Mouse (Mus musculus) testis, adult 2 months (tissue): Measurements from ENCODE around the gene Gm7970.
"Not testable (repeated sequence)": the region's sequence is repeated elsewhere in the genome, so short reads cannot be mapped to it uniquely, and the experiment has no call there.

ENCODE experiments used
- CTCF ChIP-seq: fragments of 200-500 bp; IDR thresholded peaks from 2 replicates; pipeline ENCODE4 v1.5.1; 2012; ENCODE audit warnings: low read depth, mild to moderate bottlenecking, inconsistent platforms, low read length, moderate library complexity; ENCODE audit not compliant: control insufficient read depth, insufficient read depth, insufficient replicate concordance
- POLR2A ChIP-seq: fragments of 200-500 bp; IDR thresholded peaks from 2 replicates; pipeline ENCODE4 v1.6.1; 2012; ENCODE audit warnings: low read depth, mild to moderate bottlenecking, inconsistent platforms, low read length, moderate library complexity; ENCODE audit not compliant: control insufficient read depth

DNA sequence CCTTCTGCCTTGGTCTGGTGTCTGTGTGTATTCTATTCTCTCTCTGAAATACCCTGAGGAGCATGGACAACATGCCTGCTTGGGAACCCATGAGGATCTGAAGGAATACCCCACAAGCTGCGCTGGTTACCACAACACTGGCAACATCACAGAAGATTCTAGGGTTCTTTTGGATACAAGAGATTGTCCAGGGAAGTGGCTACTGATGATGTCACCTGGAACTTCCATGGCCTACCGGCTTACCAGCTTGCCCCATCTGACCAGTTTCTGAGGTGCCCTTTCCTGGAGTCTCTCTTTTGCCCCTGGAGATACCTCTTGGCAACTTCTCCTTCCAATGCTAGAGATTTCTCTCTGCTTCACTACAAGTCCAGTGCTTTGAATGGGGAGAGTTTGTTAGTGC, at the start of gene Gm7970:
- TF ChIP-seq POLR2A, CTCF: not testable (repeated sequence)
